Mouse (Mus musculus) macrophage (primary cell): ENCODE data around the gene Hadhb. TPM values are rescaled to one million over a fixed set of nuclear protein-coding genes. Genes with fewer than 3 reads are reported as not detected.

Experiments
- H3K27ac ChIP-seq: fragments of 350-480 bp; formaldehyde crosslinking; 2 replicates; pipeline ENCODE4 v1.9.0; 2021
- H3K36me3 ChIP-seq: fragments of 350-480 bp; formaldehyde crosslinking; 2 replicates; pipeline ENCODE4 v1.9.0; 2021; ENCODE audit errors: inconsistent target
- H3K4me3 ChIP-seq: fragments of 350-480 bp; formaldehyde crosslinking; 2 replicates; pipeline ENCODE4 v1.9.0; 2021; ENCODE audit errors: inconsistent target
- H3K79me2 ChIP-seq: fragments of 350-480 bp; formaldehyde crosslinking; 2 replicates; pipeline ENCODE4 v1.9.0; 2021; ENCODE audit errors: inconsistent target
- WGBS: methylation state at CpG from one replicate; pipeline ENCODE4 v1.1.7; 2026; ENCODE audit warnings: inconsistent platforms; ENCODE audit not compliant: missing documents; 5-methylcytosine and 5-hydroxymethylcytosine counted together
- polyA plus RNA-seq: library from polyadenylated mRNA; stranded (reverse); fragments of 250-400 nt; gene quantifications from 3 replicates; pipeline ENCODE4 v1.2.4, GENCODE M21; 2018; ENCODE audit warnings: inconsistent platforms

Gene Hadhb
- polyA plus RNA-seq, 1 experiment from 2014 or later: 113 TPM

DNA sequence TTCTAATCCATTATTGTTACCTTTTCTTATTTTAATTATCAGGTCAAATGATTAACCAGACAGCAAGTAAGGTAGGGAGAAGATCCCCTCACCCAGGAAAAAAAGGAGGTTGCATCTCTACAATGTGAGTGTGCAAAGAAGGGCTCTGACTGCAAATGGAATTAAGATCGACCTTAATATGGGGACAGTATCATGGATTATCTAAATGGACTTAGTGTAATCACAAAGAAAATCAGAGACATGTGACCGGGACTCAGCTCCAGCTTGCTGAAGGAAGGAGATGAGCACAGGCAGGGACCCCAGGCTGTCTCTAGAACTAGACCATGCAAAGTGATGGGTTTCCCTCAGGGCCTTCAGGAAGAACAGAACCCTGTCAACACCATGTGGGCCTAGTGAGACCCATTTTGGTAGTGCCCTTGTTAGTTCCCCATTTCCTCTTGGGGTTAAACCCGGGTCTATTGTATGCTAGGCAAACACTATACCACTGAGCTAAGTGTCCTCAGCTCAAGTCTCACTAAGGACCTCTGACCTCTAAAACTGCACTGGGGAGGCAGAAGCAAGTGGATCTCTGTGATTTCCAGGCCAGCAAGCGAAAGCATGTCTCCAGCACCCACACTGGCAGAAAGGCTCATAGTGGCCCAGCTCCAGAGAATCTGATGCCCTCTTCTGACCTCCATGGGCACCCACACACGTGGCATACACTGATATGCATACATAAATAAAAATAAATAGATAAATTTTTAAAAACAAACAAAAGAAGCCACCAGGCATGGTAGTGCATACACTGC is 6.7 kb upstream of the Hadhb start:
- 74% methylated on average over 5 of the region's 5 CpGs for WGBS
- no peak overlapping the region for H3K4me3 ChIP-seq
- peaks cover 27% of the 10 kb centered on the region for H3K36me3 ChIP-seq
- peaks cover 58% of the 10 kb centered on the region for H3K79me2 ChIP-seq
- no peak overlapping the region for H3K27ac ChIP-seq

DNA sequence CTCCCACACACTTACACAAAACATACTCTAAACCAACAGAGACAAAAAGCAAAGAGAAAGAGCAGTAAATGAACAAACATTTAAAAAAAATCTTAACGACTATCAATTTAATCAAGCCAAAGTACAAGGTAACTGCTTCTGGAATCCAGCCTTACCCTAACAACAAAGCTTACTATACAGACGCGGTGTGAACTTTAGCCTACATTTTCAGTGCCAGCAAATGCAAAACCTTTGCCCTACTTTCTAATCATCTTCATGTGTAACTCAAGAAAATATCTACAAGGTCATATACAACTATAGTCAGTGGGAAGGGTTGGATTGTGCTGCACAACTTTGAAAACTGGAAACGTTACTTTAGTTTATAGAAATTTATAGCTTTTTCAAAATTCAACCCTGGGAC is 3.0 kb upstream of the Hadhb start:
- Histone ChIP-seq H3K79me2 (peaks cover 91% of the 10 kb centered on the region), H3K27ac (no peak overlapping the region), H3K4me3 (no peak overlapping the region), H3K36me3 (no peaks in the 10 kb centered on the region; the same call in 1 of the 2 replicates)
- WGBS: 94% methylated on average over 4 of the region's 4 CpGs

GRCm38 (mm10) chr5:30152413-30152812 is 2.6 kb upstream of the Hadhb start:
- H3K36me3 ChIP-seq: no peaks in the 10 kb centered on the region
- H3K27ac ChIP-seq: no peak overlapping the region
- no peak overlapping the region for H3K4me3 ChIP-seq
- 80% methylated on average over 1 of the region's 1 CpGs for WGBS
- peaks cover 95% of the 10 kb centered on the region for H3K79me2 ChIP-seq

- no peak overlapping the region for H3K4me3 ChIP-seq
- H3K27ac ChIP-seq: no peak overlapping the region
- peaks cover 96% of the 10 kb centered on the region for H3K79me2 ChIP-seq
- H3K36me3 ChIP-seq: no peaks in the 10 kb centered on the region
- WGBS: 100% methylated on average over 1 of the region's 2 CpGs
Observed at GRCm38 (mm10) chr5:30153222-30153621, 1.8 kb upstream of the Hadhb start.

DNA sequence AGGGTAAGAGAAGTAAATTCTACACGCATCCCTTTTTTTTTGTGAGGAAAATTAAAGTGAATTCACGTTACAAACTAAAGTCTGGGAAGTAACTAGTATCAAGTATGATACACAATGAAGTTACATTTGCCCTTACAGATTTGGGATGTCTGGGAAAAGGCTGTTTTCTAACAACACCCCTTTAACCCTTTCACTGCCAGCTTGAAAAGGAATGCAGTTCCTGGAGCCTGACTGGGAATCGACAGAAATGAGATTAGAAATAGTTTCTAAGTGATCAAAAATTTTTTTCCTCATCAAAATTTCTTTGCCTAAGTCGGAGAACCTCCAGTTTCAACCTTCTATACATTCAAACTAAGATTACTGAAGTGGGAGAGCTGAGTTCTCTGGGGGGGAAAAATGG is 1.0 kb upstream of the Hadhb start:
- Histone ChIP-seq H3K4me3 (peak overlapping the region; percentile 100), H3K27ac (peak overlapping the region; percentile 90)
- WGBS: 27% methylated on average over 4 of the region's 4 CpGs

GRCm38 (mm10) chr5:30155395-30155792 is 346 bp downstream of the Hadhb start:
- peaks cover 96% of the 10 kb centered on the region for H3K79me2 ChIP-seq
- peaks cover 4% of the 10 kb centered on the region; the same call in 1 of the 2 replicates for H3K36me3 ChIP-seq
- peak overlapping the region; percentile 90 for H3K27ac ChIP-seq
- peak overlapping the region; percentile 100 for H3K4me3 ChIP-seq
- under 1% methylated on average over 31 of the region's 31 CpGs for whole genome bisulfite sequencing

More for the DNA sequence above, 1.0 kb upstream of the Hadhb start:
- no peaks in the 10 kb centered on the region for H3K36me3 ChIP-seq
- H3K79me2 ChIP-seq: peaks cover 96% of the 10 kb centered on the region

DNA sequence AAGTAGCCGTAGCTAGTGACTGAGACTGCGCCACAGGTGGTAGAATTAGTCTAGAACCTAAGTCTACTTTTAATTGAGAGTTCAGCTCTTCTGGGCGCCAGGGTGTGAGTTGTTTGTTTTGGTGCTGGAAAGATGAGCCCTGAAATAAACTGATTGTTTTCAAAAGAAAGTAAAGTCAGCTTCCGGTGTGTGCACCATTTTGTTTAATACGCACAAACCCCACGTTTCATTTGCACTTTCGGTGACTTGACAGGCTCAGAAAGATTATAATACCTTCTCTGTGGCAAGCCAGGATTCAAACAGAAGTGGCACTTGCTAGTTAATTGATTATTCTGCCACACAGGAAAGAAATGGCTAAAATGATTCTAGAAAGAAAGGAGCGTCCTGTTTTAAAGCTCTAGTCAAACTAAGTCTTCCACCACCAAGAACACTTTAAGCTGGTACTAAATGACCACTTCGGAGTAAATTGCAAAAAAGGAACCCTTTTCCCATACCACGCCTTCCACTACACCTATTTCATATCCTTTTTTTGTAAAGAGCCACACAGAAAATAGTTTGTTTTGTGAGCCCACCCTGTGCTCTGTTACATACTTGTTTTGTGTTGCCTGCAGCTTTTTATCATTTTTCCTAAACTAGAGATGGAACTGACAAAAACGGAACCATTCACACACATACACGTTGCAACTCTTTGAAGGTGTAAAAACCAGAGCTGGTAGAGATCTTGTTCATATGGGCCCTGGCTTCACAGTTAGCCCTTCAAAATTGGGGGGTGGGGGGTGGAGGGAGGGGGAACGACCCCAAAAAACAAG is 977 bp downstream of the Hadhb start:
- Histone ChIP-seq H3K79me2 (peaks cover 96% of the 10 kb centered on the region), H3K4me3 (peak overlapping the region; percentile 100), H3K36me3 (peaks cover 7% of the 10 kb centered on the region; the same call in 1 of the 2 replicates), H3K27ac (peak overlapping the region; percentile 90)
- 11% methylated on average over 13 of the region's 13 CpGs for WGBS

GRCm38 (mm10) chr5:30159601-30160000 is 4.6 kb downstream of the Hadhb start:
- whole genome bisulfite sequencing: 93% methylated on average over 6 of the region's 6 CpGs
- Histone ChIP-seq H3K4me3 (no peak overlapping the region), H3K79me2 (peaks cover 87% of the 10 kb centered on the region), H3K27ac (no peak overlapping the region), H3K36me3 (peaks cover 7% of the 10 kb centered on the region; the same call in 1 of the 2 replicates)

GRCm38 (mm10) chr5:30161836-30162235 is 6.8 kb downstream of the Hadhb start:
- Histone ChIP-seq H3K4me3 (no peak overlapping the region), H3K27ac (no peak overlapping the region), H3K36me3 (peaks cover 7% of the 10 kb centered on the region; the same call in 1 of the 2 replicates), H3K79me2 (peaks cover 69% of the 10 kb centered on the region)
- 100% methylated on average over 1 of the region's 1 CpGs for WGBS

DNA sequence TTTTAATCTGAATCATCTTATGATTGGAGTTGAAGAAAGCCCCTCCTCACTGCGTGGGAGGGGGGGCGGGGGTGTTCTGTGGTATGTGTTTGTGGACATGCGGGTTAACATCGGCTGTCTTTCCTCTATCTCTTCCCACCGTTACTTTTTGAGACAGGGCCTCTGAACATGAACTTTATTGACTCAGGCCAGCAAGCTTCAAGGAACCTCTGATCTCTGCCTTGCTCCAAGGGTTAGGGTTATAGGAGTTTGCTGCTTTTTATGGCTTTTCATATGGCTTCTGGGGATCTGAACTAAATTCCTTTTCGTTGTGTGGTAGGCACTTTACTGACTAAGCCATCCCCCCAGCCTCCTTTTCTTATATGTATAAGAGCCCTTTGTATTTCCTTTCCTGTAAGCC is 7.3 kb downstream of the Hadhb start:
- 94% methylated on average over 6 of the region's 6 CpGs for WGBS
- Histone ChIP-seq H3K36me3 (peaks cover 7% of the 10 kb centered on the region; the same call in 1 of the 2 replicates), H3K4me3 (no peak overlapping the region), H3K79me2 (peaks cover 64% of the 10 kb centered on the region), H3K27ac (no peak overlapping the region)

DNA sequence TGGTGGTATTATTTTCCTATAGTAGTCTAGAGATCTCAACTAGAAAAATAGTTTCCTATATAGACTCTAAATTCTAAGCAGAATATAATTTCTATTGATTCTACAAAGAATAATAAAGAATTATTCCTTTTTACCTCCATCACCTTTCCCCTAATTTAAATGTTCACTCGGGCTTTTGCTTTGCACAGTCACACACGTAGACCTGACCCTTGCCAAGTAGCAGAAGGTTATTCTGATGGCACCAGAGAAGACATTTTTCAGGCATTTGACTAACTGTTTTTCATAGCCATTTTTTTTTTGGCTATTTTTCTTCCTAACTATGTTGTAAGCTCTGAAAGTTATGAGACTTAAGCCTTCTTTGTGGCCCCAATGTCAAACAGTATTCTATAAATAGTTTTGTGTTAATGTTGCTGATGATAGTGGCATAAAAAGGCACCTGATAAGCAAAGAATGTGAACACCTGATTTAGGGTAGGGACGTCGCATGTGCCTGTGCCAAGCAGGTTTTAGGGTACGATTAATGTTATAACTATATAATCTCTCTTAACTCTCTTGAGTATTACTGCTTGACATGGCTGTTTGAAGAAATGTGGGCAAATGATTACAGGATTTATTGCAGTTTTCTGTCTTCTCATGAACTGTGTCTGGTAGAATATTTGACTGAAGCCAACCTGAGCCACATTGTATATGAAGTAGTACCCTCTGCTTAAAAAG is 10.3 kb downstream of the Hadhb start:
- Histone ChIP-seq H3K36me3 (peaks cover 7% of the 10 kb centered on the region; the same call in 1 of the 2 replicates), H3K79me2 (peaks cover 33% of the 10 kb centered on the region), H3K27ac (no peak overlapping the region), H3K4me3 (no peak overlapping the region)
- 91% methylated on average over 5 of the region's 5 CpGs for WGBS

DNA sequence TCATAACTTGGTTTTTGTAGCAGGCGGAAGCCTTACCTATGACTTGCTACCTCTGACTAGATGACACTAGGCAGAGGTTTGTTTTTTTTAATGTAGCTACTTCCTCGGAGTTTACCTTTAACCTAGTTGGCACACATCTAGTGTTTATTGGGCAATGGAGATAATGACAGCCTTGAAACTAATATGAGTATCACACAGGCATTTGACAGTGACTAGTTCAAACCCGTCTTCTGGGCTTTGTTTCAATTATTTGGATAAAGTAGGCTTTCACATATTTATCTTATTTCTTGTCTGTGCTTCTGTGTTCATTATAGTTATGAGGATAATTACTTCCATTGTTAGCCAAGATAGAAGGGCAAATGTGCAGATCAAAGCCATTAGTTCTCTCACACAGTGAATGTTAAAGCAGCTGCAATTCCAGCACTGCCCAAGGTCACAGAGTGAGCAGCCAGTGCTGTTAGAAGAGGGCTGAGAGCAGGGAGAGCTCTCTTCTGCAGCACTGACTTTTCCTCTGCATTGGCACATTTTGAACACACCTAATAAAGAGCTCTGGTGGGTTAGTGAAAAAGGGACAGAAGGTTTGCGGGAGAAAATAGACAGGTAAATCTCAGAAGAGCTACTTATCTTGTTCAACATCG is 15.4 kb downstream of the Hadhb start:
- 93% methylated on average over 5 of the region's 5 CpGs for WGBS
- H3K79me2 ChIP-seq: no peaks in the 10 kb centered on the region
- no peak overlapping the region for H3K27ac ChIP-seq
- H3K36me3 ChIP-seq: peaks cover 18% of the 10 kb centered on the region; the same call in 1 of the 2 replicates
- no peak overlapping the region for H3K4me3 ChIP-seq

DNA sequence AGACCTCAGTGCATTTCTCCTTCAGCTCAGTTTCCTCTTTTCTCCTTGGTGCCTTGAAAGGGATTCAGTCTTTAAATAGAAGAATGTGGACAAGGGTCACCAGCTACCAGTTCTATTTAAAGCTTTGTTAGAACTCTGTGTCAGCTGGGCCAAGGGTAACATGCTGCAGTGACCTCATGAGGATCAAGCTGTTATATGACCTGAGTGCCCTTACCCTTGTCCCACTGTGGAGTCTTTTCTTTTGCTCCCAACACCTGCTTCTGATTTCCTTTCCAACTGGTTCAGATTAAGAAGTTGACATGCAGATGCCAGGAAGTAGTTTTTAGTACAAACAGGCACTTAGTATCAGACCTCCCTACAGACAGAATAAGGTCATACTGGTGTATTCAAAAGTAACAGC is 17.1 kb downstream of the Hadhb start:
- Histone ChIP-seq H3K27ac (peak overlapping the region; percentile 57), H3K36me3 (peaks cover 35% of the 10 kb centered on the region), H3K4me3 (no peak overlapping the region), H3K79me2 (no peaks in the 10 kb centered on the region)
